Mouse (Mus musculus): ENCODE measurements at regions not wholly inside any gene's neighbourhood (a gene's known extent, or its start where the extent isn't known, plus 50 kb on each side); places are given as distances from the start of the nearest gene placed in this dataset.

GRCm38 (mm10) chr2:159646595-159646994, 687.4 kb downstream of the Gm826 start:
- no peak for DNase-seq (ENCODE audit: low spot score in 2 of 2)

GRCm38 (mm10) chr2:159652243-159652642, 681.7 kb downstream of the Gm826 start:
- no peak for DNase-seq (ENCODE audit: low spot score in 2 of 2)

DNA sequence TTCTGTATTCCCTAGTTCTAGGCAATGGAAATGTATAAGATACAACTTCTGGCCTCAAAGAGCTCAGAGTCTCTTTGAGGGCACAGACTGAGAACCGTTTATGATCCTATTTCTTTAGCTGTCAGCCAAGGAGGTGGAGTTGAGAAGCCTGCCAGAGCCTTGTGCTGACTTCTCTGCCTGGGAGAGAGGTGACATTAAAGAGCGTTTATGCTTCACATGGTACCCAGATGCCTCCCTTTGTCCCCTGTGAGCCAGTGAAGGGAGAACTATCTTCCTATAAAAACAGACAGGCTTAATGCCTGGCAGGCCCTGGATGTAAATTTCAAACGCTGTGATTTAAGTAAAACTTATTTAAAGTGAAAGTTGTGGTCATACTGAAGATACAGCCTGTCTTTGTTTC, 657.1 kb downstream of the Gm826 start:
- DNase-seq (ENCODE audit: low spot score in 2 of 2), result no peak

- DNase-seq (ENCODE audit: low spot score in 2 of 2), result no peak
These were observed 653.3 kb downstream of the Gm826 start for GRCm38 (mm10) chr2:159680641-159681040.

- DNase-seq (ENCODE audit: low spot score in 2 of 2), result no peak
These were observed 630.9 kb downstream of the Gm826 start for GRCm38 (mm10) chr2:159703100-159703499.

- DNase-seq (ENCODE audit: low spot score in 2 of 2), result no peak
These were observed 625.8 kb downstream of the Gm826 start for GRCm38 (mm10) chr2:159708141-159708540.

DNA sequence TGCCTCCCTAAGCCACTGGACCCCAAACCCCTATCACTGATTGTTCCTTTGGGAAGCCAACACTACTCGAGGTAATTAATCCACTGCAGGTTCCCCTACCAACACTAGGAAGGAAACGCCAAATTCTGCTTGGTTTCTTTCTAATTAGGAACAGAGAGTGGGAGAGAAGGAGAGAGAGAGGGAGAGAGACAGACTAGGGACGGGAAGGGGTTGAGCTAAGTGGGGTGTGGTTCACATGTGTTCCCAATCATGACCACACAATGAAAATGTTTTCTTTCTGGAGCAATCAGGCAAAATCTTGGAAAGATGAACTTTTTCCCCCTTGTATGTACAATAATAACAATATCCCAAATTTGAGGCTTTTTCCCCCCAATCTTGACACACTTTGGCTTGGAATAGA, 619.3 kb downstream of the Gm826 start:
- DNase-seq (ENCODE audit: low spot score in 2 of 2), result no peak

DNA sequence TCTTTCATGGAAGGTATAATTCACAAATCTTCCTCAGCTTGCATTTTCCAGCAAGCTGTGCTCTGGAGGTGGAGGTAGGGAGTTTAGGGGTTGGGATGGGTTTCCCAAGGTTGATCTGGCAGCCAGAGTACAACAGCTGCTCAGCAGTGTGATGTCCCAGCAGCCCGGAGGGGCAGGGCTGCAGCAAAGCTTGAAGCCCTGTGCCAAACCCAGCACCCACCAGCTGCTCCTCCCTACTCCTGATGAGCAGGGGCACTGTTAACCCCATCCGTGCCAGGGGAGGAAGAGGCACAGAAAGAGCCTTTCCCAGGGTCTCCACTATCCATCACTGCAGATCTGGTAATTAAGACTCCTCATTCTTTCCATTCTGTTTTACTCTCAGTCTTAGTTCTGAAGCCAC, 615.2 kb downstream of the Gm826 start:
- no peak for DNase-seq (ENCODE audit: low spot score in 2 of 2)

DNA sequence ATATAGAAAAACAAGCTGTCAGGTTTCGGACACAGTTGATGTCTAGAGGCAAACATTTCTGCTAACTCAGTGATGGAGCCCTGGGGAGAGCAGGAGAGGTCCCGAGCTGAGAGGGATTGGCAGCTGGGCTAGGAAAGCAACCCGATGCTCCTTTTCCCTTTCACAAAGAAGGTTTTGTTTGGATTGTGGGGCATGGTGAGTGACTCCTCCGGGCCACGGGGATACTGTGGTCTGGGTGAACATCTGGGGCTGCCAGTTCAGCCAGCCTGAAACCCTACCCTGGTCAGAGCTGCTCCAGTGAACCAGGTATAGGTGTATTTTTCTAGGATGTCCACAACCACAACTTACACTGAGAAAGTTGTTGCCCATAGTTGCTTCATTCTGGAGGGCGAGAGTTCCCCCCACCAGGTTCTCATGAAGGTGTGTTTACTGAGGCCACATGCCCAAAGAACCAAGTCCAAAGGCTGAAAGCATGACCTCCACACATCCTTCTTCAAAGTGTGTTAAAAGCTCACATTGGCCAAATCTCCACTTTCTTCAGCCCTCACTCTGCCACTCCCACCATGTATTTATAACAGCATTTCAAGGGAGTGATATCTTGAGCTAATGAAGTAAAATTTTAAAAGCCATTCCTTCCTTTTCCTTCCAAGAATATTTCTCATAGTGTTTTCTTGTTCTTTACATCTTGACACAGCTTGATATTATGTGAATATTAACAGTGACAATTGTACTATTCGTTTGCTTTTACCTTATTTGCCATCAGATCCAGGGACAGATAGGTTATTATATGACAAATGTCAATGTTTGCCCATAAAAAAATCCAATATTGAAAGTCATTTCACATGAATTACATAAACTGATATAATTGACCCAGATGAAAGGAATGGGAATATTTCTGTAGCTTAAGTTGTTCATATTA, 608.5 kb downstream of the Gm826 start:
- no peak for DNase-seq (ENCODE audit: low spot score in 2 of 2)

GRCm38 (mm10) chr2:159729301-159729700, 604.7 kb downstream of the Gm826 start:
- no peak for DNase-seq (ENCODE audit: low spot score in 2 of 2)

GRCm38 (mm10) chr2:159730221-159730620, 603.7 kb downstream of the Gm826 start:
- DNase-seq (ENCODE audit: low spot score in 2 of 2), result no peak

- no peak for DNase-seq (ENCODE audit: low spot score in 2 of 2)
These were observed 602.7 kb downstream of the Gm826 start for GRCm38 (mm10) chr2:159731305-159731704.

DNA sequence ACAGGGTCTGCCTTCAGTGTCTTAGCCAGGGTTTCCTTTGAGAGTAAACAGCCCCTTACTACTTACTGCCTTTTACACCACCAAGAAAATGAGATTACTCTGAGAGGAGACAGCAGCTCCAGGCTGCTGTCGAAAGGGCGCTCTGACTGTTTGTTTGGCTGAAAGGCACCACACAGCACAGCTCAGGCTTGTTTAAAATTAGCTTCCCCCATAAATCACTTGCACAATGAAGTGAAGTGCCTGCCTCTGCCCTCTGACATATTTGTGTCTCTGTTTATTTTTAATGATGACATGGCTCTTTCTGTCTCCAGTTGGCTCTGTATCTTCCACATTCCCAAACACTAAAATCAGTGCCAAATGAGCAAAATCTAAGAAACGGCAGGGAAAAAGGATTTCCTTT, 601.5 kb downstream of the Gm826 start:
- no peak for DNase-seq (ENCODE audit: low spot score in 2 of 2)

- DNase-seq (ENCODE audit: low spot score in 2 of 2), result no peak
These were observed 599.4 kb downstream of the Gm826 start for GRCm38 (mm10) chr2:159734576-159734975.

- DNase-seq (ENCODE audit: low spot score in 2 of 2), result no peak
These were observed 578.4 kb downstream of the Gm826 start for GRCm38 (mm10) chr2:159755541-159756011.

DNA sequence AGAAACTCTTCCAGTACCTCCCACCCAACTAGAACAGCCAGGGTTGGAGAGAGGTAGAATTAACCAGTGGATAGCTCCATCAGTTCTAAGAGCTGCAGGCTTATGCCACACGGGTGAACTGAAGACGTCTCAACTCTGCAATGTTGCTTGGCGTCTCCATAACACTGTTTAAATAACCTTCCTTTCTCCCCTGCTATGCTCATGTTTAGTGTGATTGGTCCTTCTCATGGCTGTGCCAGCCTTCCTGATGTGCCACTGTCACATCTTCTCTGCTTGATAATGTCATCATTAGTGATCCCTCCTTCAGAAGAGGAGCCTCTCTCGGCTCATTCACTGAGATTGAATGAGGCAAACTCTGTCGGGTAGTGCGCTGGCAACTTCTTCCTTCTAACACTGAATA, 573.2 kb downstream of the Gm826 start:
- no peak for DNase-seq (ENCODE audit: low spot score in 2 of 2)

DNA sequence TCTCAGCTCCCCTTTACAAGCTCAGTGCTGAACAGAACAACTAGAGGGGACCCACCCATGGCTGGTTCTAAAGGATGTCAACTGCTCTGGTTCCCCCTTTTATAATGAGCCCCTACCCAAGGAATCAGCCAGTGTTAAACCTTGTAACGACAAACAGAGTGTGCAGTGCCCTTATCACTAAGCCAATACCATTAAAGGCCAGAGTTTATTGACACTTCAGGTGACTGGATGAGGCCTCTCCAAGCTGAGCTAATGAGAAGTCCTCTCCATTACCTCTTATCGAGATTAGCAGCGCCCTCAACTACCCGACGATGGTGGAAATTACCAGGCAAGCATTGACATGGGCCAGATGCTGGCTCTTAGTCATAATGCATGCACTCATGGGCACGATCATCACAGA, 570.8 kb downstream of the Gm826 start:
- DNase-seq (ENCODE audit: low spot score in 2 of 2), result no peak
